Comparison of ENCODE assay signal across 9 mouse cellular contexts in genomic region chr9:97017811-97018641, GRCm38 (mm10). TPM values are rescaled to one million over a fixed set of nuclear protein-coding genes. Genes with fewer than 3 reads are reported as not detected.
DNase-seq lines count a peak whose midpoint lies in the region; ATAC-seq and TF ChIP-seq lines count a peak whose summit lies in the region.
"Had no signal": no experiment of that assay in that cellular context is flagged by ENCODE, and none has a peak within 500 bp of the region (broad histone marks: within the 10 kb centered on the region; RNA-seq: fewer than 3 reads in every experiment).

No protein-coding gene starts in this region.

- DNase-seq in left cerebral cortex, adult 18-20 months (ENCODE audit: low spot score in 2 of 2), result peak; percentile 11 to 39
- DNase-seq in left cerebral cortex, adult 11 months (ENCODE audit: low spot score), result no peak
- peak; percentile 26 for DNase-seq in heart, adult 8-10 months (ENCODE audit: low spot score)
- DNase-seq in kidney, adult 18-20 months, result peak; percentile 76
- DNase-seq in limb, embryonic 14.5 days (ENCODE audit: low spot score), result peak; percentile 79
- DNase-seq in testis, postnatal 10 days (ENCODE audit: low spot score), result peak; percentile 67

- H3K9me3 ChIP-seq in embryonic facial prominence, embryonic 12.5 days, result no peaks in the 10 kb centered on the region
- no peaks in the 10 kb centered on the region for H3K9me3 ChIP-seq in limb, embryonic 14.5 days (ENCODE audit: control insufficient read depth, low read length)
- no peaks in the 10 kb centered on the region for H3K9me3 ChIP-seq in midbrain, embryonic 16.5 days (replicated peaks; ENCODE audit: control insufficient read depth, low read length, poor library complexity, severe bottlenecking)

- peak overlapping the region; percentile 72 for H3K9ac ChIP-seq in embryonic facial prominence, embryonic 12.5 days
- peak overlapping the region; percentile 83 for H3K9ac ChIP-seq in limb, embryonic 14.5 days (ENCODE audit: low read depth, low read length, severe bottlenecking)
- peak overlapping the region; percentile 97 for H3K9ac ChIP-seq in midbrain, embryonic 16.5 days (ENCODE audit: low read depth, low read length)

- no peaks in the 10 kb centered on the region for H3K36me3 ChIP-seq in embryonic facial prominence, embryonic 12.5 days
- H3K36me3 ChIP-seq in limb, embryonic 14.5 days (ENCODE audit: control insufficient read depth, insufficient read depth, low read length), result peaks cover 2% of the 10 kb centered on the region; the same call in 1 of the 2 replicates
- H3K36me3 ChIP-seq in midbrain, embryonic 16.5 days (ENCODE audit: control insufficient read depth, insufficient read depth, low read length), result no peaks in the 10 kb centered on the region
- H3K36me3 ChIP-seq: G1E had no signal

- peak overlapping the region; percentile 83 for H3K4me2 ChIP-seq in embryonic facial prominence, embryonic 12.5 days (replicated peaks)
- peak overlapping the region; percentile 96 for H3K4me2 ChIP-seq in limb, embryonic 14.5 days (replicated peaks; ENCODE audit: low read depth, low read length, severe bottlenecking)
- H3K4me2 ChIP-seq in midbrain, embryonic 16.5 days (ENCODE audit: low read length), result peak overlapping the region; percentile 84

- ATAC-seq in embryonic facial prominence, embryonic 12.5 days (ENCODE audit: insufficient number of reproducible peaks, insufficient read depth, low FRiP score, low TSS enrichment), result peak; percentile 42
- peak; percentile 61 for ATAC-seq in limb, embryonic 14.5 days (ENCODE audit: low FRiP score, low read depth)
- peak; percentile 85 for ATAC-seq in midbrain, embryonic 16.5 days

- TF ChIP-seq POLR2A in limb, embryonic 14.5 days (IDR thresholded peaks at IDR 0.05; ENCODE audit: borderline replicate concordance, extremely low read depth, insufficient read depth, insufficient read length), result peak; percentile 38; the same call in 1 of the 2 replicates

- under 1% methylated on average over 62 of the region's 62 CpGs for WGBS in embryonic facial prominence, embryonic 12.5 days
- under 1% methylated on average over 60 of the region's 62 CpGs for WGBS in limb, embryonic 14.5 days
- under 1% methylated on average over 62 of the region's 62 CpGs for WGBS in midbrain, embryonic 16.5 days

- no peaks in the 10 kb centered on the region; the same call in 1 of the 2 replicates for H3K27me3 ChIP-seq in embryonic facial prominence, embryonic 12.5 days
- H3K27me3 ChIP-seq in limb, embryonic 14.5 days (ENCODE audit: control insufficient read depth, insufficient read depth, low read length), result no peaks in the 10 kb centered on the region
- H3K27me3 ChIP-seq in midbrain, embryonic 16.5 days (ENCODE audit: control insufficient read depth, insufficient read depth, low read depth, low read length), result no peaks in the 10 kb centered on the region

- H3K4me3 ChIP-seq in embryonic facial prominence, embryonic 12.5 days, result peak overlapping the region; percentile 58
- peak overlapping the region; percentile 77 for H3K4me3 ChIP-seq in limb, embryonic 14.5 days (replicated peaks; ENCODE audit: low read length)
- H3K4me3 ChIP-seq in midbrain, embryonic 16.5 days (ENCODE audit: low read depth, low read length), result peak overlapping the region; percentile 76

- H3K27ac ChIP-seq in embryonic facial prominence, embryonic 12.5 days, result peak overlapping the region; percentile 87
- peak overlapping the region; percentile 88 for H3K27ac ChIP-seq in limb, embryonic 14.5 days (replicated peaks; ENCODE audit: low read depth, low read length)
- H3K27ac ChIP-seq in midbrain, embryonic 16.5 days (ENCODE audit: low read length), result peak overlapping the region; percentile 96

- peaks cover 17% of the 10 kb centered on the region for H3K4me1 ChIP-seq in embryonic facial prominence, embryonic 12.5 days
- H3K4me1 ChIP-seq in limb, embryonic 14.5 days (ENCODE audit: control insufficient read depth, insufficient read depth, low read length), result peaks cover 34% of the 10 kb centered on the region
- peaks cover 34% of the 10 kb centered on the region for H3K4me1 ChIP-seq in midbrain, embryonic 16.5 days (ENCODE audit: control insufficient read depth, insufficient read depth, low read length)

RNA-seq across cellular contexts. Expression of gene Spsb4, which starts 0.6 kb away (rescaled TPM):
- 1 to 10 TPM; 4.7 to 6.3 TPM for total RNA-seq in left cerebral cortex, adult 18-20 months (2021)
- 35.2 and 36.8 TPM in 2 replicates for polyA plus RNA-seq in embryonic facial prominence, embryonic 12.5 days (2016; fragmentation: Nextera tagmentation; extraction: Ambion mirVana)
- 1 to 10 TPM; 3.3 to 4.9 (median 4.3) TPM for total RNA-seq in heart, adult 8-10 months (2022)
- polyA plus RNA-seq in limb, embryonic 14.5 days (2012; rRNA removed), result 19.9 and 26.6 TPM in 2 replicates
- 28.4 and 29.2 TPM in 2 replicates for polyA plus RNA-seq in limb, embryonic 14.5 days (2014; fragmentation: Nextera tagmentation; extraction: Ambion mirVana)
- polyA plus RNA-seq in midbrain, embryonic 16.5 days (2015; fragmentation: Nextera tagmentation; extraction: Ambion mirVana), result 23.5 and 28.3 TPM in 2 replicates
- total RNA-seq: G1E had no signal
- polyA plus RNA-seq: G1E had no signal
